Mouse (Mus musculus) heart, embryonic 12.5 days (tissue): ENCODE results near the gene Sall1. TPM values are rescaled to one million over a fixed set of nuclear protein-coding genes. Genes with fewer than 3 reads are reported as not detected.

Source experiments
- ATAC-seq: fragments of 200-750 bp; cut with Nextera tagmentation; 2 replicates; pipeline ENCODE4 v1.8.0; 2017; ENCODE audit warnings: moderate TSS enrichment, moderate library complexity; ENCODE audit not compliant: insufficient number of reproducible peaks, low FRiP score
- H3K27ac ChIP-seq: fragments of 300-500 bp; sonication (generic); 2 replicates; pipeline ENCODE4 v1.5.1; 2016; ENCODE audit warnings: mild to moderate bottlenecking, moderate library complexity; ENCODE audit not compliant: poor library complexity, severe bottlenecking
- H3K27me3 ChIP-seq: fragments of 300-500 bp; sonication (generic); replicated peaks from 2 replicates; pipeline ENCODE4 v1.6.1; 2016; ENCODE audit warnings: mild to moderate bottlenecking, moderate library complexity
- H3K36me3 ChIP-seq: fragments of 300-500 bp; sonication (generic); 2 replicates; pipeline ENCODE4 v1.6.1; 2016; ENCODE audit warnings: mild to moderate bottlenecking, moderate library complexity
- H3K4me1 ChIP-seq: fragments of 300-500 bp; sonication (generic); replicated peaks from 2 replicates; pipeline ENCODE4 v1.6.1; 2016; ENCODE audit warnings: mild to moderate bottlenecking
- H3K4me2 ChIP-seq: fragments of 300-500 bp; sonication (generic); 2 replicates; pipeline ENCODE4 v1.6.1; 2016; ENCODE audit warnings: mild to moderate bottlenecking, moderate library complexity
- H3K4me3 ChIP-seq: fragments of 300-500 bp; sonication (generic); 2 replicates; pipeline ENCODE4 v1.5.1; 2016; ENCODE audit warnings: mild to moderate bottlenecking
- H3K9ac ChIP-seq: fragments of 300-500 bp; sonication (generic); 2 replicates; pipeline ENCODE4 v1.6.1; 2016; ENCODE audit warnings: mild to moderate bottlenecking, moderate library complexity
- H3K9me3 ChIP-seq: fragments of 300-500 bp; sonication (generic); replicated peaks from 2 replicates; pipeline ENCODE4 v1.6.1; 2016; ENCODE audit warnings: mild to moderate bottlenecking, moderate library complexity
- WGBS: fragments of 180-500 bp; shearing (Covaris S2); methylation state at CpG from one replicate; pipeline ENCODE4 v1.1.7; 2016; 5-methylcytosine and 5-hydroxymethylcytosine counted together
- polyA plus RNA-seq: library from polyadenylated mRNA; unstranded; fragments of >200 nt; fragmentation: Nextera tagmentation; extraction: Ambion mirVana; gene quantifications from 2 replicates; pipeline ENCODE4 v1.2.1, GENCODE M21; 2016

Gene Sall1
- polyA plus RNA-seq, 1 experiment from 2014 or later = 6.4 TPM

DNA sequence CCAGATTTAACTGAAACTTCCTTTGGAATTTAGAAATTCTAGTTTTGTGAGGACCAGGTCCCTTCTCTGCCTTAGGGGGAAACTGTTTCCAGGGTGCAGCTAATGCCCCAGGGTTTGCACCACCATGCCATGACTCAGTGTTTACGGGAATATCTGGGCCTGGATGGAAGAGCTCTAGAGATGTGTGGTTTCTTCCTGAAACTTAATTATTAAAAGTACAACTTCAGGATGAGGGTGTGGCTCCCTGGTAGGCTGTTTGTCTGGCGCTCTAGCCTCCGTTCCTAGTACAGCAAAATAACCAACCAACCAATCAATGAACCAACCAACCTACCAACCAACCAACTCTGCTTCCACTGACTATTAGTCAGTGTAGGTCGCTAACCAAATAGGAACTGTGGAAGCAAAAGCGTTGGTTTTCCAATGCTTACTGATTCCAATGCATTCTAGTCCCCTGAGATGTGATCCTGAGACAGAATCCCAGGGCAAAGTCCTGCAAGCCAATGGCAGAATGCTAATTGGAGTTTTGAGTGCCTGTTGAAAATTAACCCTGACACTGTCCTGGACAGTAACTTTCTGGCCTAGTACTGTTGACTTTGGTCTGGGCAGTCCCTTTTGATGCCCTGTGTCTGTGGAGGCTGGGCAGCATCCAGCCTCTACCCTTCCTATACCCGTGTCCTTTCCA, 31.0 kb downstream of the Sall1 start:
- 88% methylated on average over 6 of the region's 6 CpGs for WGBS
- Histone ChIP-seq H3K36me3 (no peaks in the 10 kb centered on the region), H3K4me2 (no peak overlapping the region), H3K27ac (no peak overlapping the region), H3K9ac (no peak overlapping the region), H3K4me3 (no peak overlapping the region), H3K27me3 (peaks cover 8% of the 10 kb centered on the region), H3K4me1 (no peaks in the 10 kb centered on the region), H3K9me3 (no peaks in the 10 kb centered on the region)
- ATAC-seq = no peak

DNA sequence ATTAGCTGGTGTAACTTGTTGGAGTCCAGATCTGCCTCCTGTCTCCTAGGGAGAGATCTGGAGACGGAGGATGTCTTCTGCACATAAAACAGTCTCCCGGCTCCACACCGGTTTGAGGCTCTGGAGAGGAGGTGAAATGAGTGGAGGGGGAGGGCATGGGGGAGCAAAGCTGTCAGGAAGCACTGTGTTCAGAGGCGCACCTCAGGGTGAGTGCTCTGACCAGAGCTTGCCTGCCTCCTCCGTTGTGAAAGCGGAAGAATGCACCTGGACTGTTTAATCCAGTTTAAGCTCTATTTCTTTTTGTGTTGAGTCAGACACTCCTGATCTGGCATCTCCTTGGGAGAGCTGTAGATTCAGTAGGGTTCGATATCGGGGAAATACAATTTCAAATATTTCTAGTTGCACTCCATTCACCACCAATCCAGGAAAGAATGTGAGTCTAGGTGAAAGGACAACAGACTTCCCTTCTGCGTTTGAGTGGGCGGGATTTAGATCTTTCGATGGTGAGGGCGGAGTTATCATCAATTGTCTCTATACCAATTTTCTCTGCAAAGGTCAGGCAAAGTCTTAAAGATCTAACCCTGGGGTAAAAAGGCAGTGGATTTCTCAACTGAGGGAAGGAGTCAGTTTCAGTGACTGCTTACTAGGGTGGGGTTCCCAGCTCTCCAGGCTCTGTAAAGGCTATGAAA, 31.8 kb downstream of the Sall1 start:
- ATAC-seq = no peak
- no peaks in the 10 kb centered on the region for H3K36me3 ChIP-seq
- no peaks in the 10 kb centered on the region for H3K9me3 ChIP-seq
- peaks cover 16% of the 10 kb centered on the region for H3K27me3 ChIP-seq
- peak overlapping the region; percentile 15; the same call in 1 of the 2 replicates for H3K4me2 ChIP-seq
- H3K27ac ChIP-seq = no peak overlapping the region
- 32% methylated on average over 12 of the region's 12 CpGs for WGBS
- no peak overlapping the region for H3K4me3 ChIP-seq
- no peak overlapping the region for H3K9ac ChIP-seq
- H3K4me1 ChIP-seq = peaks cover under 1% of the 10 kb centered on the region; the same call in 1 of the 2 replicates

DNA sequence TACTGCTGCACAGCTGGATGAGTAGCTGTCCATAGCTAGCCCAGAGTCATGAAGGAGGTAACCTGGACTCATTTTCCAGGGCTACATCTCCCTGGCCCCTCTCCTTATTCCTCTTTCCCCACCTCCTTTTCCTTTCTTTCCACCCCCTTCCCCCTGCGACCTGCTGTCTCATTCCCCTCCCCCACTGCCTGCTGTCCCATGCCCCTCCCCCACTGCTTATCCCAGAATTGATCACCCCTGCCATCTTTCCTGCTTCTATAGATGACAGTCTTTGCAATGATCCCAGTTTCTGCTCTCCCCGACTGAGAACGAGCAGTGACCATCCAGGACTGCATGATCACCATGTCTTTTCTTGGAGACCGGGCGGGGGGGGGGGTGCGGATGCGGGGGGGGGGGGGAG, 35.2 kb downstream of the Sall1 start:
- ATAC-seq = no peak
- Histone ChIP-seq H3K4me1 (peaks cover 9% of the 10 kb centered on the region; the same call in 1 of the 2 replicates), H3K9ac (no peak overlapping the region), H3K4me2 (no peak overlapping the region), H3K27ac (no peak overlapping the region), H3K4me3 (no peak overlapping the region), H3K27me3 (peaks cover 19% of the 10 kb centered on the region), H3K9me3 (no peaks in the 10 kb centered on the region), H3K36me3 (no peaks in the 10 kb centered on the region)
- WGBS = 24% methylated on average over 7 of the region's 7 CpGs

DNA sequence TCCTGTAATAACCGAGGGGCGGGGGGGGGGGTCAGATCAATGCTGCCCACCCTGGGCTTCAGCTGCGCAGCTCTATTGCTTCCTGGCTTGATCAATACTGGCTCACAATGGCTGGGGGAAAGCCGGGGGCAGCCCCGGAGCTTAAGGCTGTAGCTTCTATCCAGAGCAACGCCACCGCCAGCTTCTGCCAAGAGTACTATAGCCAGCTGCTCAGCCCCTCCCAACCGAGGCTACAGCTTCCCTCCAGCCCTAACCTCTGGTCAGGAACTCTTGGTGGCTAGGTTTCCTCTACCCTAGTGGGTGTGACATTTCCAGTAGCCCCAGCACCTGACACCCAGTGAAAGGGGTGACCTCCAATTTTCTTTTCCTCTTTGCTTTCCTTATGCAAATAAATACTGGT, 36.8 kb downstream of the Sall1 start:
- Histone ChIP-seq H3K27ac (no peak overlapping the region), H3K9me3 (no peaks in the 10 kb centered on the region), H3K4me2 (peak overlapping the region; percentile 98), H3K36me3 (no peaks in the 10 kb centered on the region), H3K27me3 (peaks cover 19% of the 10 kb centered on the region), H3K9ac (peak overlapping the region; percentile 51; the same call in 1 of the 2 replicates), H3K4me1 (peaks cover 14% of the 10 kb centered on the region; the same call in 1 of the 2 replicates), H3K4me3 (peak overlapping the region; percentile 65)
- WGBS = 3% methylated on average over 8 of the region's 8 CpGs
- peak; percentile 41; the same call in 1 of the 2 replicates for ATAC-seq

DNA sequence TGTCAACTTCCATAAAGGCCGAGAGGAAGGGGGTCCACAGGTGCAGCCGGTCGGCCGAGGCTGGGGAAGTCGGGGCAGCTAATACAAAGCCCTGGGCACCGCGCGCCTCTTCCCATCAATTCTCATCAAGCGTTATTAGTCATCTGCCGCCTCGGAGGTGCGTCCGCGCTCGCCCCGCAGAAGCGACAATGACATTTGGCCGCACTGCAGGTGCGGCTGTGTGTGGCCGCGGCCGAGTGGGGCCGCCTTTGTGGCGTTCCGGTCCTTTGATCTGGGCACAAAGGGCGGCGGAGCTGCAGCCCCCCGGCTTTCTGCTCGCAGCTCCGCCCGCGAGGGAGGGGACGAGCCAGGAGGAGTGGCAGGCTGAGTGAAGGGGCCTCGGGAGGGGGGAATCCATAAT, 37.5 kb downstream of the Sall1 start:
- Histone ChIP-seq H3K27ac (no peak overlapping the region), H3K27me3 (peaks cover 19% of the 10 kb centered on the region), H3K4me1 (peaks cover 20% of the 10 kb centered on the region; the same call in 1 of the 2 replicates), H3K9ac (peak overlapping the region; percentile 74), H3K4me2 (peak overlapping the region; percentile 98), H3K9me3 (no peaks in the 10 kb centered on the region), H3K4me3 (peak overlapping the region; percentile 65), H3K36me3 (no peaks in the 10 kb centered on the region)
- under 1% methylated on average over 34 of the region's 34 CpGs for WGBS
- no peak for ATAC-seq

DNA sequence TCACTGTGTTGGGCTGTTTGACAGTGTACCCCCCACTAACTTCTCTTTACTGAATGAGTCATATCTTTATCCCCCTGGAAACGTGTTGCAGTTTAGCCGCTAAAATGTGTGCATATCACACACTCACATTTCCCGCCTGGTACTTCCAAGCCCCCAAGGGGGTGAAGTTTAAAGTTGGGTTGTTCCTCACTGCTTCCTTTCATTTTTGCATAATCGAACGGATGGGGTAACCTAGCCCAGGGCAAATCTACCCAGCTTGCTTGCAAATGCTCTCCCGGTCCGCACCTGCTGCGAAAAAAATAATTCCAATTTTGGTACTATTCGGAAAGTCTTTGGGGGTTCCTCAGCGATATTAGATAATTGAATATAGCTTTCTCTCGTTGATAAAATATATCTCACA, 38.2 kb downstream of the Sall1 start:
- Histone ChIP-seq H3K9me3 (no peaks in the 10 kb centered on the region), H3K36me3 (no peaks in the 10 kb centered on the region), H3K27me3 (peaks cover 19% of the 10 kb centered on the region), H3K4me2 (peak overlapping the region; percentile 98), H3K9ac (no peak overlapping the region), H3K4me3 (peak overlapping the region; percentile 65), H3K4me1 (peaks cover 21% of the 10 kb centered on the region; the same call in 1 of the 2 replicates), H3K27ac (no peak overlapping the region)
- no peak for ATAC-seq
- 34% methylated on average over 11 of the region's 11 CpGs for WGBS

DNA sequence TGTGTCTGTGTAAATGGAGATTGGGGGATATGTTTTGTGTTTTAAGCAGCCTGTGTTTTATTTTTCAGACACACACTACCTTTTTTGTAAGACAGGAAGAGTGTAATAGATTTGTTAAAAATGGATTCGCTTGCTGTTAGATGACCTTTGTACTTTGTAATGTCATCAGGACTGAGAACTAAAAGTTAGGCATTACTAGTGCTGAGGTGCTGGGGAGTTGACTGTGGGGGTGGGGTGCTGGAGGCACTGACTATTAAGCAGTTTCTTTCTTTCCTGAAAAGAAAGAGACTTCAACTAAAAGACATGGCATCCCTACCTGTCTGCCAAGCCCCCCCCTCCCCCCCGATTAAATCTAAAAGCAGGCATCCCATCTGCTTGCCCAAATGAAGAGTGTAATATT, 39.9 kb downstream of the Sall1 start:
- ATAC-seq = no peak
- 32% methylated on average over 2 of the region's 2 CpGs for WGBS

DNA sequence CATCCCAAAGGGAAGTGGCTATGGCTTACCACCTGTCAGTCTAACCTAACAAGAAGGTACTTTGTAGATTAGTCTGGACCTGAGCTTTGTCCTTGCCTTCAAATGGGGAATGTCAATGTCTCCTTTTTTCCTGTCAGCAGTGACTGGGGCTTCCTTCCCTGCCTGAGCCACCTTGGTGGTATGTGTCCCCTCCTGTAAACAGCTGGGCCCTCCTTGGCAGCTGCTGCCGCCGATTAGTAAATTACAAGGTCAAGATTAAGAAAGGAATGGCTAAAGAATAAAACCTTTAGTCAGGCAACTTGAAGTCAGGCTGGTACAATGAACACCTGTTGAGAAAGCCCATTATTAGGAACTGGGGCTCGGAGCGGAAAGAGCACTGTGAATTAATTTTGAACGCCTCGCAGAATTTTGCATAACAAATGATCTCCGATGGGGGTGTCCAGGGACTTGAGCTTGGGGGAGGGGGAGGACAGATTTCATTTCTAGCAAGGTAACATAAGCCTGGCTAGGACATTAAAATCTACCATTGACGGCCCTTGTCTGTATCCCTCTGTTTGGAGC, 40.5 kb downstream of the Sall1 start:
- Histone ChIP-seq H3K4me2 (no peak overlapping the region), H3K27ac (no peak overlapping the region), H3K36me3 (no peaks in the 10 kb centered on the region), H3K4me3 (no peak overlapping the region), H3K9ac (no peak overlapping the region), H3K9me3 (no peaks in the 10 kb centered on the region), H3K27me3 (peaks cover 15% of the 10 kb centered on the region), H3K4me1 (peaks cover 21% of the 10 kb centered on the region; the same call in 1 of the 2 replicates)
- WGBS = 54% methylated on average over 8 of the region's 8 CpGs
- no peak for ATAC-seq

More for the DNA sequence above, 39.9 kb downstream of the Sall1 start:
- Histone ChIP-seq H3K9ac (no peak overlapping the region), H3K4me2 (no peak overlapping the region), H3K4me3 (no peak overlapping the region), H3K36me3 (no peaks in the 10 kb centered on the region), H3K9me3 (no peaks in the 10 kb centered on the region), H3K27ac (no peak overlapping the region), H3K27me3 (peaks cover 19% of the 10 kb centered on the region), H3K4me1 (peaks cover 21% of the 10 kb centered on the region; the same call in 1 of the 2 replicates)

DNA sequence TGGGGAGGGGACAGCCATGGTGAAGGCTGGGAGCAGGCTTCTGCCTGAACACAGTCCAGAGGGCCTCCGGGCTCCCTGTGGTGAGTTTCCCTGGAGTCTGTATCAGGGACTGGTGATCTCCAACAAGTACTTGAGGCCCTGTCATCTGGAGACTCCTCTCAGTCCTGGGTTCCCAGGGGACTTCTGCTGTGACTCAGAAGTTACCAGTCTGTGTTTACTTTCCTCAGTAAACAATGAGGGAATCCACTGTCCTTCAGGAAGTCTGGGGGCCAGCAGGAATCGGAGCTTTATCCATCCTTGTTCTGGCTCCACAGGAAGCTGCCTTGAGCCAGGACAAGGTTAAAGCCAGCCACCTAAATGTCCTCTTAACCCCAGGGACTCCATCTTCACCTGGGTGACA, 41.8 kb downstream of the Sall1 start:
- H3K9ac ChIP-seq = no peak overlapping the region
- WGBS = 22% methylated on average over 2 of the region's 2 CpGs
- H3K27me3 ChIP-seq = 0 out of 2 replicates have a peak, but pooled peaks cover 6% of the 10 kb centered on the region
- H3K9me3 ChIP-seq = no peaks in the 10 kb centered on the region
- no peak overlapping the region for H3K4me3 ChIP-seq
- H3K36me3 ChIP-seq = no peaks in the 10 kb centered on the region
- H3K4me2 ChIP-seq = no peak overlapping the region
- peaks cover 20% of the 10 kb centered on the region; the same call in 1 of the 2 replicates for H3K4me1 ChIP-seq
- ATAC-seq = no peak
- no peak overlapping the region; the same call in 1 of the 2 replicates for H3K27ac ChIP-seq

DNA sequence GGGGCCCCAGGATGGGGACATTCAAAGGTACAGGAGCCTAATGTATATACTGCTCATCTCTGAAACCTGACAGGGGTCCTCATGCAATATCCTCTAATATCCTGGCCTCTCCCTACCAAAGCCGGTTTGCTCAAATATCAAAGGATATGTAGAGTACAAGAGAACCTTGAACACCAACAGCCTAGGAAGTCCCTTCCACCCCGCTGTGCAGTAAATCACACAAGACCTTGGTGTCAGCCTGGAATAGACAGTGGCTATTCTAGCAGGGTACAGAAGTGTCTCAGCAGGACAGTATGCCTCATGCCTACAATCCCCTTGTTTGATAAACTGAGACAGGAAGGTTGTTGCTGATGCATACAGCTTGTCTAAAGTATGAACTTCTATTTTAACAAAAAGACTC, 46.7 kb downstream of the Sall1 start:
- H3K9me3 ChIP-seq = no peaks in the 10 kb centered on the region
- 78% methylated on average over 2 of the region's 2 CpGs for WGBS
- no peak overlapping the region for H3K27ac ChIP-seq
- H3K36me3 ChIP-seq = no peaks in the 10 kb centered on the region
- H3K4me2 ChIP-seq = no peak overlapping the region
- 0 out of 2 replicates have a peak, but pooled peaks cover 17% of the 10 kb centered on the region for H3K27me3 ChIP-seq
- ATAC-seq = no peak
- H3K4me3 ChIP-seq = no peak overlapping the region
- no peak overlapping the region for H3K9ac ChIP-seq
- peaks cover 9% of the 10 kb centered on the region; the same call in 1 of the 2 replicates for H3K4me1 ChIP-seq
